Mouse (Mus musculus): ENCODE data around the gene Dnpep.

GRCm38 (mm10) chr1:75361123-75361522, 43.3 kb upstream of the Dnpep start:
- TF ChIP-seq GABPA (IDR thresholded peaks at IDR 0.05; ENCODE audit: insufficient replicate concordance, low read depth, low read length) (no peak), POLR2A (IDR thresholded peaks at IDR 0.05; ENCODE audit: low read depth, low read length) (no peak), CTCF (conservative IDR thresholded peaks at IDR 0.05 in 1 of 2, IDR thresholded peaks at IDR 0.05 in 1 of 2; ENCODE audit: low read depth in 2 of 2, low read length in 2 of 2) (no peak), CHD1 (IDR thresholded peaks at IDR 0.05; ENCODE audit: low read depth, low read length) (no peak), RAD21 (IDR thresholded peaks at IDR 0.05; ENCODE audit: low read depth, low read length) (no peak), TCF12 (IDR thresholded peaks at IDR 0.05; ENCODE audit: low read depth, low read length) (no peak), MAX (IDR thresholded peaks at IDR 0.05; ENCODE audit: low read length) (no peak), KAT2A (IDR thresholded peaks at IDR 0.05; ENCODE audit: insufficient replicate concordance, low read length) (no peak), JUND (conservative IDR thresholded peaks at IDR 0.05; ENCODE audit: low read depth, low read length) (no peak), MXI1 (IDR thresholded peaks at IDR 0.05; ENCODE audit: low read depth, low read length) (no peak), CHD2 (IDR thresholded peaks at IDR 0.05; ENCODE audit: low read length) (no peak), NELFE (IDR thresholded peaks at IDR 0.05; ENCODE audit: low read depth, low read length) (no peak)
